Mouse (Mus musculus): ENCODE data around the gene Spsb3.

GRCm38 (mm10) chr17:24878117-24878397 lies 8.4 kb upstream of the Spsb3 start:
- TF ChIP-seq POLR2A (IDR thresholded peaks at IDR 0.05; ENCODE audit: insufficient read depth, low read depth, low read length), result no peak
- no peak for TF ChIP-seq CTCF (IDR thresholded peaks at IDR 0.05; ENCODE audit: insufficient read depth, low read depth, low read length)
